Mouse (Mus musculus) urinary bladder, adult 18-20 months (tissue): ENCODE data around the gene Plcb3.

Source experiments
- DNase-seq, 2 experiments: peaks; one replicate each; pipeline ENCODE4 v3.0.0; 2022; ENCODE audit warnings: low spot score in 2 of 2, mixed read lengths in 2 of 2

Plcb3 gene

DNA sequence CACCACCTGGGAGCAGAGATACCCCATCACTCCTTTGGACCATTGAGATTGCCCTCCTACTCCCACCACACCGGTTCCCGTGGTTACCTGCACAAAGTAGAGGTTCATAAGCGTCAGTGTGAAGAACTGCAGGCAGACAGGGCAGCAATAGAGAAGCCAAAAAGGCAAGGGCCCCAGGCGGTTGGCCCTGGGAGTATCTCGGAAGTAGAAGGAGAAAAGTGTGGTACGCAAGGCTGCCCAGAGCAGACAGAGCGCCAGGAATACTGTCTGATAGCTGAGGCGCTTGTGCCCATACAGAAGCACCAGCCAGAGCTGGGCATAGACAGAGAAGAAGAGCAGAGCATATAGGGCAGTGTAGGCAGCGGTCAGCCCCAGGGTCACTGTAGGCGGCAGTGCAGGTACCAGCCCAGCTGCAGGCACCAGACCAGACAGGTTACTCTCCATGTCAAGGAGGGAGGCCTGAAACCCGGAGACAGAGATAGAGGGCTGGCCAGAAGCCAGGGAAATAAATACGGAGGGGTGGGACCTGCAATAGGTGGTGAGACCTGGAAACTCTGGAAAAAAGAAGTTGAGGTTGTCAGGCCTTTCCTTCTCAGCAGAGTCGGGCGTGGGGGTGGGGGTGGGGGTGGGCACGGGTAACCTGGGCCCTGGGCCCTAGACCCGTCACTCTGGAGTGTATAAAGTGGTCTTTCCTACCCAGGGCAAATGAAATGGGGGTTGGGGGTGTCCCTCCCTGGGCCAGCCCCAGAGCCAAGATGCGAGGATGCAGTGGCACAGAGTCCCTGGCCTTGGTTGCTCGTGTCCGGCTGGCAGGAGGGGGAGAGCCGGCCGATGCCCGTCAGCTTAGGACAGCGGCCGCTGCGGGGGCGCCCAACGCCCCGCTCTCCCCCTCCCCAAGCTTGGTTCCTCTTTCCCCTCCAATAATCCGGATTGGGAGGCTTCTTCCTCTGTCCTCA is 35.6 kb downstream of the Plcb3 start:
- DNase-seq, result no peak

DNA sequence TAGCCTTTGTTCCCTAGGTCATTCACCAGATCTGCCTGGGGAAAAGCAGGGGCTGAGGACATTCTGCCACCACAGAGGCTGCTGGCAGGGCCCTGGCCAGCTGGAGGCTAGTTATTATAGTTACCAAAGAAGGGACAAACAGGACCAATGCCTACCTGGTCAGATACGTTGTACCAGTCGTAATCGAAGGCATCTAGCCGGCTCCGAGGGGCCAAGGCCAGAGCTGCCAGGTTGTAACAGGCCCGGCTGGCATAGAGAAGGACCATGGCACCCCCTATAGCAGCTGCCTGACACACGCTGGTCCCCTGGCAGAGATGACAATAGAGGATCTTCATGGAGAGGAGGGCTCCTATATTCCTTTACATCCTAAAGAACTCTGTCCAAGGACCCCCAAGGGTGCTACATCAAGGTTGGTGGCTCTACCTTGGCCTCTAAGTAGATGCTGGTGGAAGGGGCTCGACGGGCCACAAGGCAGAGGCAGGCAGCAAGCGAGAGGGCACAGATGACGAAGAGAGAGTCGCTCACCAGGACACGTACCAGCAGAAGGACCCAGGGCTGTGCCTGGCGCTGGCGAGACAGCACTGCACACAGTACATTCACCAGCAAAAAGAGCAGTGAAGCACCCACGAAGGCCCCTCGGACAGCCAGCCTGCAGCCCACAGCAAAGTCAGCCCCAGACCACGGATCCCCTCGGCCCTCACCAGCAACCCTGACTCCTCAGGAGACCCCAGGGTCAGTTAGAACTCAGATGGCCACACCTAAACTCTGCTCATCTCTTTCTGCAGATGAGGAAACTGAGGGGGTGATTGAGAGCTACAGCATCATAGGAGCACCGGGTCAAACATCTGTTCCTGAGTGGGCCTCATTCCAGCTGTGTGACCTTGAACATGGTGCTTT is 36.9 kb downstream of the Plcb3 start:
- DNase-seq, result no peak

DNA sequence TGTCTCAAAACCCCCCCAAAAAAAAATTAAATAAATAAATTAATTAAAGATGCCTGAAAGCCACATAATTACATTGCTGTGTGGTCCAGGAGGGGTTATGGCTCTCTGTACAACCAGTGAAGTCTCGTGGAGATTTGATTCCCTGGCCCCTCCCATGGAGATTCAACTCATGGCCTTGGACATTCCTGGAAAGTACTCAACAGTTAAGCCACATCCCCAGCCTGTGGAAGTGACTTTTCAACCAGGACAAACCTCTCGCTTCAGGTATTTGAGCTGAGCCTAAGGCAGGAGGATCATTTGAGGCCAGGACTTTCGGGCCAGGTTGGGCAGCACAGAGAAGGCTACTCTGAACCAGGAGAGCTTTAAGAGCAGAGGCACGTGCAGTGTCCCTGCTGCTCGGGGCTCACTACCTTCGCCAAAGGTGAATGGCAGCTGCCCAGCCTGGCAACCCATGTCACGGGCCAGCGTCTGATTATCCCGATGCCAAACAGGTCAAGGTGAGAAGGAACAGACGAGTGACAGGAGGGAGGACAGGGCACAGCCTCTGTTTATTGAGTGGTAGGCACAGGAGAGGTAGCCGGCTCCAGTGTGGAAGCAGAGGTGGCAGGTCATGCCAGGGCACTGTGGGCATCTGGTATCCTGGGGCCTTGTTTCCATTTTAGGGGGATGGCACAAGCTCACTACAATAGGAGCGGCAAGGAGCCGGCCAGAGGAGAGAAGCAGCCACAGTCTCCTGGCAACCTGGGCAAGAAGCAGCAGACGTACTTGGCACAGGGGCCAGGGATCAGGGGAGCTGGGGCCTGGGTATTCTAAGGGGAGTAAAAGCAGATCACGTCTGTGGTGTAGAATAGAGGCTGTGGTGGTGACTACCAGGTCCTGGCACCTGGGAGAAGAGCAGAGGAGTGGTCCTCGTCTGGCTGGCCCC is 38.5 kb downstream of the Plcb3 start:
- no peak for DNase-seq

DNA sequence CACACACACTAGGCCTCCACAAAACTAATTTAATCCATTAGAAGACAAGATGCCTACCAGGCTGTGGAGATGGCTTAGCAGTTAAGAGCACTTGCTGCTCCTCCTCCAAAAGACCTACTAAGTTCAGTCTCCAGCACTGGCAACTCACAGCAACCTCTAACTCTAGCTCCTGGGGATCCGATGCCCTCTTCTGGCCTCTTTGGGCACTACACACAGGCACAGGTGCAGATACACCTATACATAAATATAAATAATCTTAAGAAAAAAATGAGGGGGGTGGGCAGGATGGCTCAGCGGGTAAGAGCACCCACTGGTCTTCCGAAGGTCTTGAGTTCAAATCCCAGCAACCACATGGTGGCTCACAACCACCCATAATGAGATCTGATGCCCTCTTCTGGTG is 40.0 kb downstream of the Plcb3 start:
- DNase-seq, result no peak

DNA sequence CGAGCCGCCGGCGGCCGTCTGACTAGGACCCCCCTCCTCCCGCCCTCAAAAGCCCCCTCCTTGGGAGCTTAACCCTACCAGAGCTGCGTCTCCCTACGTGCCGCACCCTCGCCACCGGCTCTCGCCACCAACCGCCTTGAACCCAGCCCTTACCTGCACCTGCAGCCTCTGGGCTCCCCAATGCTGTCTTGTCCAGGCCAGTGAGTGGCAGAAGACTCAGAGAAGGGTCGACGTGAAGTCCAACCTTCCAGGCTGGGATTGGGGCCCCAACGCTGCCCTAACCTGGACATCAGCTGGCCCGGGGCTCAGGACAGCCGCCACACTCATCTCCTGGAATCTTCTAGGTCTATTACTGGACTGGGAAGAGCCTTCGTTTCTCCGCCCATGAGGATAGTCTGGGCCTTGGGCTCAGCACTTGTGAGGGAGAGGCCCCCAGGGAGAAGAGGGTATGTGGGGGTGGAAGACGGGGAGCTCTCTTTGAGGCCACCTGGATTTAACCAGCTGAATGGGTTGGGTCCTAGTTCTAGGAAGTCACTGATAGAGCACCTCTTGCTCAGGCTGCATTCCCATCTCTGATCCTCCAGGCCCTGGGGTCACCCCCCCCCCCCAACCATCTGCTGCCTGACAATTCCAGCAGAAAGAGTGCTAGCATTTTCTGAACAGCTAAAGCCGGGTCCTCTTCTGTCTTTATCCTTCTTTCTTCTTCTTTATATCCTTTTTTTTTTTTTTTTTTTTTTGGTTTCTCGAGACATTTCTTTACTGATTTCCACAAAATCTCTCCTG is 41.9 kb downstream of the Plcb3 start, which contains the start of gene Kcnk4:
Gene Kcnk4 (minus strand): TSS at position 321 of the 783 bp plus-strand sequence.
- no peak for DNase-seq

DNA sequence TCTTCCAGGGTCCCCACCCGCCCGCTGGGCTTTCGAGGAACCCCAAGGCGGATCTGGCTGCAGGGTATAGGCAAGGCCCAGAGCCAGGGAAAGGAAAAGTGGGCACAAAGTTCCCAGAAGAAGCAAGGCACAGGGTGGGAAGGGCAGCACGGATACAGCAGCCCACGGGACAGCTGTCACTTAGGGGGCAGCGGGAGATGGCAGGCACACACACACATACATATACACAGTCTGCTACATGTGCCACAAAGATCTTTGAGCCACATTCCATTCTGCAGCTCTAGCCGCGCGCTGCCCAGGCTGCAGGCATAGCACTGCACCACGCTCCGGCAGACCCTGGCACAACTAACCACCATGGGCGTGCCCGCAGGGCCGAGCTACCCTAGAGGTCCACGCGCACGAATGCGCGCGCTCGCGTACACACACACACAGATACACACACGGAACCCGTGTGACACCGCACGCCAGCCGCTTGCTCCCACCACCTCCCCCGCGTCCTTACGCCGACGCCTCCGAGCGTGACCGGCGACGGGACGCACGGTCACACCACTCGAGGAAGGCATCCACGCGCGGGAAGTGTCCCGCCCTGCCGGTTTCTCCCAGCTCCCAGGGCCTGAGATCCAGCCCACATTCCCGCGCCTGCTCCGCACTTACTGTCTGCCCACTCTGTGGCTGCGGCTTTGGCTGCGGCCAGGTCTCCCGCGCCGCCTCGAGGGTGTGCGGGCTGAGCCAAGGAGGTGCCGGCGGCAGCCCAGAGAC is 42.7 kb downstream of the Plcb3 start:
- peak in 1 of 2 experiments; percentile 44 for DNase-seq

DNA sequence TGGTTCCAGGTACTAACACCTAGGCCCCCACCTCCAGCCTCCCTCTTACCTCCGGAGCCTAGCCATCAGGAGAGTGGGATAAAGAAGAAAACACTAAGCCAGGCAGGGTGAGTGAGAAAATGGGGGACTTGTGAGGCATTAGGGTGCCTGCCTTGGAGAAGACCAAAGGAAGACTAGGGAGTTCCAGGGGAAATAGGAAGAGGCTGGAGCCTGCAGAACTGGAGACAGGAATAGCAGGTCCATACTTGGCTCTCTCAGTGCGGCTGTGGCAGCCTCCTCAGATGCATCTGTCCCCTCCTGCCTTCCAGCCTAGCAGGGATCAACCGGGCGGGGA is 43.2 kb downstream of the Plcb3 start:
- no peak for DNase-seq

DNA sequence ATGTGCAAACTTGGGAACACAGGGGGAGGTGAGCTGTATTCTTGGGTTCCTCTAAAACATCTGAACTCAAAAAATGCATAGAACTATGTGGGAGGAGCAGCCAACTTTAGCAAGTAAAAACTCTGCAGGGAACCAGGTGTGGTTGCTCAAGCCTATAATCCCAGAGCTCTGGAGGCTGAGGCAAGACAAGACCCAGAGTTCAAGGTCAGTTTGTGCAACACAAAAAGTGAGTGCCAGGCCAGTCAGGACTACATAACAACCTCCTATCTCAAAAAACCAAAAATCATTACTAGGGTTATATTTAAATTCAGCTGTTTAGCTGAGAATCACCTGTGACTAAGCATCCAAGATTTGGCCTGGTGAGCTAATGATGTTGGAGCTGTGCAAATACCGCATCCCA is 44.3 kb downstream of the Plcb3 start:
- no peak for DNase-seq

DNA sequence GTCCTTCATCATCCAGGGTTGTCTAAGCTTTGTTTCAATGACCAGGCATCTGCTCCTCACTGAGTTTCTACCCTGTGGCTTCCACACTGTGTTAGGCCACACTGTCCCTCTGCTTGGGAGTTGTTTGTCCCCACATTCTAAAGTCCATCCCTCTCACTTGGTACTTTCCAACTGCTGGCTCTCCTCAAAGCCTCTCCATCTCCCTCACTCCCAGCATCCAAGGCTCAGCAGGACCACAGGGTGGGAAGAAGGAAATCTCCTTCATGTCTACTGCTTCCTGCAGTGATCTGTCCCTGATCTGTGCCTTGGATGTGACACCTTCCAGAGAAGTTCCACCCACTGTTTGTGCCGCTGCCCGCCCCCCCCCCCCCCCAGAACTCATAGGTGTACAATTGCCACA is 45.3 kb downstream of the Plcb3 start:
- DNase-seq, result no peak

DNA sequence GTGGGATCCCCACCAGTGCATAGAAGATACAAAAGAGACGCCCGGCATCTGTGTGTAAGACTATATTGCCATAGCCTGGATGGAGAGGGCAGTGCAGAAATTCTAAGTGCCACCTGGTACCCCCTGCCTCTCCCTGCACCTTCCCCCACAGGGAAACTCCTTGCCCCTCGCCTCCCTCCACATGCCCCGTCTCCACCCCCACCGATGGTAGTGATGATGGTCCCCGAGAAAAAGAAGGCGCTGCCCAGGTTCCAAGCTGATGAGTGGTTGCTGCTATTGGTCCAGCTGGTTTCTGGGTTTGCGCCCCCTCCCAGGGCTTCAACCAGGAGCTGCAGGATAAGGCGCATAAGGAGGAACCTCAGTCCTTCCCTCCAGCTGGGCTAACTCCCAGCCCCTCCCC is 48.2 kb downstream of the Plcb3 start:
- no peak for DNase-seq

DNA sequence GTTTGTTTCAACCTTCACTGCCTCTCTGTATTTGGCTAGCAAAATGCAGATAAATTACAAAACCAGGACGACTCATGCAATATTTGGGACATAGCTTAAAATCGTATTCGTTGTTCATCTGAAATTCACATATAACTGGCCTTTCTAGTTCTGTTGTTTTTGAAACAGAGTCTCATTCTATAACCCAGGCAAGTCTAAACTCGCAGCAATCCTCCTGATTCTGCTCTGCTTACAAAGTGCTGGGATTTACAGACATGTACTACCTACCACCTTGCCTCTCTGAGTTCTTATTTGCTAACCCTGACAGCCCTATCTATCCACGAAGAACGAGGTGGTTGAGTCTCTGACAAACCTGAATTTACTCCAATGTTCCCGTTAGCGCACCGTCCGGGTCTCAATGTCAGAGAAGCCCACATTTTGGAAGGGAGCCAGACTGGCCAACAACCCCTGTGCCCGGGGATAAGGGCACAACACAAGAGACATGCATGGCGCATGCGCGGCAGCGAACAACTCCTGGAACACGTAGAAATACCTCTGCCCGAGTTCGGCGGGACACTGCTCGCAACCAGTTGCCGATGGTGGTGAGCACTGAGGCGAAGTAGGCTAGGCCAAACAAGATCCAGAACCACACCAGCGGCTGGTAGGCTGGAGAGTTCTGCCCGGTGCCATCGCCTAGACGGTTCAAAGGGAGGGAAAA is 49.6 kb downstream of the Plcb3 start:
- peak; percentile 68 to 78 for DNase-seq

DNA sequence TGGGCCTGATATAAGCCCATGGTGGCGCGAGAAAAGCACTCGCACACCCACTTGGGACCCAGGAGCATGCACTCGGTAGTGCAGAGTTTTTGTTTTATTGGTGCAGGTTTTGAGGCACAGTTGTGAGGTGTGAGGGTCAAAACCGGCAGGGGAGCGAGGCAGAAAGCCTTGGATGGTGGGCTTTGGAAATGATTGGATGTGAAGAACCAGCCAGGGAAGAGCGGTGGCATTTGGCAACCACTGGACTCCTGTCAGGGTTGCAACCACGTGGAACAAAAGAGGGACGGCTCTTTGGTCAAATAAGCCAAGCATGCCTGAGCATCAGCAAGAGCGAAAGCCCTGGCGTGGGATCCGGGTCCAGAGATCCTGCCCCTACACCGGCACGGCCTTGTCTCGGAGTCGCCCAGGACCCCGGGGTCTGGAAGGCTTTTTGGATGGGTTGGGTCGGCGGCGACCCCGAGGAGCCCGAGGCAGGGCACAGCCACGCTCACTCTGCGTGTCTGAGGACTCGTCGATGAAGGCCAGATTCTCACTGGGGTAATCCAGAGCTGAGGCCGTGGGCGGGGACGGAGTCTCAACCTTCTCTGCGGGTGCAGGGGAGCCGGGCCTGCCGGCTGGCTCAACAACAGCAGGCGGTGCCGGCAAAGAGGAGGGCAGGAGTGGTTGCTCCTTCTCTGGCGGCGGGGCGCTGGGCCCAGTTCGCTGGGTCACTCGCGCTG is 50.5 kb downstream of the Plcb3 start:
- no peak for DNase-seq

DNA sequence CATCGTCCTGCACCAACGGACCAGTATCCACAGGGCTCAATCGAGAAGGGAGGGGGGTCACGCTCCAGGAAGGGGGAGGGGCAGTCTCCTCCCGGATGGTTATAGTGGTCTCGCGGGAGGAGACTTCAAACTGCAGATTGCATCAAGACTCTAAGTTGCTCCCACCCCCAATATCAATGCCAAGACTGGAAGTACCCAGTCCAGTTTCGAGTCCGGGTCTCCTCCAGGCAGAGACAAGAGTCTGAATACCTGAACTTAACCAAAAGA is 51.0 kb downstream of the Plcb3 start, which contains the start of gene Catsperz:
Gene Catsperz (minus strand): TSS at position 74 of the 267 bp plus-strand sequence.
- no peak for DNase-seq

DNA sequence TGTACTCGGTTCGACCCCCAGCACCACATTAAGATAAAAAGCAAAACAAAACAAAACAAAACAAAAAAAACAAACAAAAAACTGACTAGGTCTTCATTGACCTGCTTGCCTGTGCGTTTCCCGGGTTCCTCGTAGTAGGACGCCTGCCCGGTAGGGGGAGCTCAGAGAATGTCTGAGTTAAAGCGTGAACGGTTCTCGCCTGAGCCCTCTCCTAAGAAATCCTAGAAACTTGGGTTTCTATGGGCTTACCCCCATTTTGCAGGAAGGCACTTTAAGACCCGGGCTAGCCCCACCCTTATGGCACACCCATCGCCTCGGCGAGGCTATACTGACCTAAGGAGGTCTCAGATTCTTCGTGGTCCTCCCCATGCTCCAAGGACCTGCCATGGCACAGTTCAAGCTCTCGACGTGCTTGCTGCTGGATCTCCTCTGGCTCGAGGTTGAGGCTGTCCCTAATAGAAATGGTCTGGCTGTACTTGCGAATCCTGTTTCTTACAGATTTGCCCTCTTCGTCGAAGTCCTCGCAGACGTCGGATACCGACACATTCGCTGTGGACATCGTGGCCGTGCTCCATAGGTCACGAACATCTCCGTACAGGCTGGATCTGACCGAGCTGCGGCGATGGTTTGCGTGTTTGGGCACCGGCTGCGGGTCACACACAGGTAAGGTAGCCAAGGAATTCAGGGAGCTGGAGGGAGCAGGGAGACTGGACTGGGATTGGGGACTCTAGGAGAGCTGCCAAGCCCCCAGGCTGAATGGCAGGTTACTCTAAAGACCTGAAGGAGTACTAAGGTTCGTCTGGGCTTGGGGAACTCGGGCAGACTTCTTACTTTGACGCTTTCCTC is 51.6 kb downstream of the Plcb3 start:
- DNase-seq, result peak; percentile 73 to 87

DNA sequence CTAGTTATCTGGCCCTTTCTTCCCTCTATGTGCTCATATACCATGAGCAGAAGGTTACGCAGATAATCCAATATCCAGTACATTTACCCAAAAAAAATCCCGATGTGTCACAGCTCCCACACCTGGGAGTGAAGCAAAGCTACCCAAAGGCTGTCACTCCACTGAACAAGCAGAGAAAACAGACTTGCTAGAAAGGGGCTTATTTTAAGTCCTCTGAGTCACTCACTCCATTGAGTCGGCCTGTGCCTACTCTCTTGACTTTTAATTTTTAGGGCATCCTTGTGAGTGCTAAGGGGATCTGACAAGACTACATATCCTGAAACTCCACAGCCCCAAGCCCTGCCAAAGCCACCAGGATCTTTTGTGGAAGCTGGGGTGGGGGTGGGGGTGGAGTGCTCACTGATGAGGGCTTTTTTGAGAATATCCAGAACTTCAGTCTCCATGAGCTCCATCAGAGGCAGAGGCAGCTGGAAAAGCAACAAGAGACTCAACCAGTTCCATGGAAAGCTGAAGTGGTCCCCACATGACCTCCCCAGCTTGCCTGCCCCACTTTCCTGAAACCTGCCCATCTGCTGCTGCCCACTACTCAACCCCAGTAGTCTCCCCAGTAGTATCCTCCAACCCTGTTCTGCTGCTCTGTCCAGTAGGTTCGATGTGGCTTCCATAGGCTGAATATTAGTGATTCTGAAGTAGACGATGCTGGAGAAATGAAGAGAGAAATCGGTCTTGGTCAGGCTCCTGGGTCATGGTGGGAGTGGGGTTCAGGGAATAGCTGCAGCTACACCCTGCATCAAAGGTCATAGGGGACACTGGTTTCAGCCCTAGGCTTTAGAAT is 53.2 kb downstream of the Plcb3 start:
- DNase-seq, result no peak

DNA sequence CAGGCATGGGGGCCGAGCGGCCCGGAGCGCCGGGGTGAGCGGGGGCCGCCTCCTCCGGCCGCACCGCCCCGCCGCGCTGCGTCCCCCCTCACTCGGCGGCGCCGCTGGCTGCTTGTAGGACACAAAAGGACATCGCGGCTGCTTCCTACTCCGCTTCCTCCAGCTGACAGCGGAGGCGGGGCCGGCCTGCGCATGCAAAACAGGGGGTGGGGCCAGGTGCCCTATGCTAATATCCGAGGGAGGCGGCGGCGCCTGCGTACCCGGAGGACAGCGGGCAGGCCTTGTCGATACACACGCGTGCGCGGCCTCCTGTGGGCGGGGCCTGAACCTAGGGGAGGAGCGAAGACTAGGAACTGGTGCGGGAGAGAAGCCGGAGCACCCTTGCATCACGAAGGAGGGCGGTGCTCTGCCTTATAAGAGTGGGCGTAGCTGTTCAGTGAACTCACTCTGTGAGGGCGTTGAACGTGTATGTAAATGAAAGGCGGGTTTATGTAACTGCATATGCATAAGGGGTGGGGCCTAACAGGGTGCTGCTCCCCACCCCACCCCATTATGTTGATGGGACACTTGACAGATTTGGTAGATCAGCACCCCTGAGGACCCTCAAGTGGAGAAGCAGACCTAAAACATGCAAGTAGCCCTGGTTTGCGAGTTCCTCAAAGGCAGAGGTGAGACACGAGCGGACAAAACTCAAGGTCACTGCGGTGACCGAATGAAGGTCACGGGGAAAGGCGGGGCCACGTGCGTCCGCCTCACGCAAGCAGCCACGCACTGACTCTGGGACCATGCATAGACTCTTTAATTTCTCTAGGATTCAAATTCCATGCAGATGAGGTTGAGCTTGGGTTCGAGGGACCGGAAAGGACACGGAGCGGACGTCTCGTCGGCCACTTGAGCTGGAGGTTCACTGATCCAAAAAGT is 54.4 kb downstream of the Plcb3 start, which contains the start of gene Esrra:
Gene Esrra (minus strand): TSS at position 167 of the 921 bp plus-strand sequence.
- DNase-seq, result peak; percentile 100
